Mouse (Mus musculus) heart, embryonic 14.5 days (tissue): ENCODE results near the gene Mlana. TPM values are rescaled to one million over a fixed set of nuclear protein-coding genes. Genes with fewer than 3 reads are reported as not detected.

ENCODE experiments used
- ATAC-seq: fragments of 200-750 bp; cut with Nextera tagmentation; 2 replicates; pipeline ENCODE4 v1.8.0; 2017; ENCODE audit warnings: low read depth, moderate TSS enrichment; ENCODE audit not compliant: insufficient number of reproducible peaks, insufficient read depth, low FRiP score
- H3K27ac ChIP-seq, 2 experiments: fragments of 200-500 bp in 1 of 2; fragments of 300-500 bp in 1 of 2; sonication (generic) in 1 of 2; replicated peaks in 1 of 2; 2 replicates each; pipeline ENCODE4 v1.5.1; 2012 to 2014; ENCODE audit warnings: low read depth in 2 of 2, low read length in 2 of 2, control low read depth in 1 of 2, mild to moderate bottlenecking in 1 of 2, mixed read lengths in 1 of 2; ENCODE audit not compliant: control insufficient read depth in 1 of 2, insufficient read depth in 1 of 2
- H3K27me3 ChIP-seq: fragments of 300-500 bp; sonication (generic); 2 replicates; pipeline ENCODE4 v1.6.1; 2014; ENCODE audit warnings: mild to moderate bottlenecking, low read length, control low read depth; ENCODE audit not compliant: control insufficient read depth, insufficient read depth
- H3K36me3 ChIP-seq: fragments of 300-500 bp; sonication (generic); 2 replicates; pipeline ENCODE4 v1.6.1; 2014; ENCODE audit warnings: mild to moderate bottlenecking, control low read depth, low read length, mixed read lengths; ENCODE audit not compliant: control insufficient read depth, insufficient read depth
- H3K4me1 ChIP-seq, 2 experiments: fragments of 200-500 bp in 1 of 2; fragments of 300-500 bp in 1 of 2; sonication (generic) in 1 of 2; 2 replicates each; pipeline ENCODE4 v1.6.1; 2012 to 2014; ENCODE audit warnings: low read length in 2 of 2, control low read depth in 1 of 2, mixed read lengths in 1 of 2; ENCODE audit not compliant: control insufficient read depth in 2 of 2, insufficient read depth in 2 of 2
- H3K4me2 ChIP-seq: fragments of 300-500 bp; sonication (generic); 2 replicates; pipeline ENCODE4 v1.6.1; 2014; ENCODE audit warnings: mild to moderate bottlenecking, low read length
- H3K4me3 ChIP-seq, 2 experiments: fragments of 200-500 bp in 1 of 2; fragments of 300-500 bp in 1 of 2; sonication (generic) in 1 of 2; 2 replicates each; pipeline ENCODE4 v1.5.1; 2012 to 2014; ENCODE audit warnings: low read length in 2 of 2, mild to moderate bottlenecking in 2 of 2, control low read depth in 1 of 2, low read depth in 1 of 2, moderate library complexity in 1 of 2; ENCODE audit not compliant: control insufficient read depth in 1 of 2, insufficient read depth in 1 of 2
- H3K9ac ChIP-seq: fragments of 300-500 bp; sonication (generic); 2 replicates; pipeline ENCODE4 v1.6.1; 2014; ENCODE audit warnings: mild to moderate bottlenecking, low read length
- H3K9me3 ChIP-seq: fragments of 300-500 bp; sonication (generic); 2 replicates; pipeline ENCODE4 v1.6.1; 2016; ENCODE audit warnings: low read length, control low read depth; ENCODE audit not compliant: control insufficient read depth
- WGBS: fragments of 180-500 bp; shearing (Covaris S2); extraction: QIAGEN DNeasy Blood & Tissue Kit; methylation state at CpG from one replicate; pipeline ENCODE4 v1.1.7; 2014; 5-methylcytosine and 5-hydroxymethylcytosine counted together
- polyA plus RNA-seq: library from polyadenylated mRNA; unstranded; fragments of >200 nt; fragmentation: Nextera tagmentation; extraction: Ambion mirVana; gene quantifications from 2 replicates; pipeline ENCODE4 v1.2.1, GENCODE M21; 2014

The Mlana gene
- polyA plus RNA-seq, 1 experiment from 2014 or later: 1.6 TPM

- no peak for ATAC-seq
- WGBS: 79% methylated on average over 4 of the region's 4 CpGs
- peaks cover 34% of the 10 kb centered on the region for H3K36me3 ChIP-seq
Observed at GRCm38 (mm10) chr19:29713451-29713850, 15.8 kb downstream of the Mlana start.

DNA sequence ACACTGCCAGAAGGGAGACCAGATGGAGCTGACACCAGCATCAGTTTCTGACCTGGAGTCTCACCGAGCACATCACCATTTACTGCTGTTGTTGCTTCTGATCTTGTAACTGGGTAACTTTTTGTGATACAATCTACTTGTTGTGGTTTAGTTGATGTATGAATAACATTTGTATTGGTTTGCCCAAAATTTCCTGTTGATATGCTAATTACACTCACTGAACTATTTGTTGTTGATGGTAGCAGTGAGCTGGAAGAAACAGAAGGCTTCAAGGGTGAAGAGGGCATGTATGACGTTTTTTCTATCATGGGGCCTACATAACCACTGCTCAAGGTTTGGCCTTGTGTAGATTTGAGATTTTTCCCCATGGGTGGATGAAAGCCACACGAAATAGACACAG is 20.2 kb downstream of the Mlana start:
- WGBS: 89% methylated on average over 3 of the region's 3 CpGs
- no peak overlapping the region for H3K9ac ChIP-seq

More at GRCm38 (mm10) chr19:29713451-29713850, 15.8 kb downstream of the Mlana start:
- H3K27ac ChIP-seq: no peak overlapping the region
- H3K4me2 ChIP-seq: no peak overlapping the region
- no peak overlapping the region for H3K9ac ChIP-seq
- H3K4me3 ChIP-seq: no peak overlapping the region
- no peaks in the 10 kb centered on the region for H3K4me1 ChIP-seq
- no peaks in the 10 kb centered on the region for H3K9me3 ChIP-seq
- H3K27me3 ChIP-seq: no peaks in the 10 kb centered on the region

DNA sequence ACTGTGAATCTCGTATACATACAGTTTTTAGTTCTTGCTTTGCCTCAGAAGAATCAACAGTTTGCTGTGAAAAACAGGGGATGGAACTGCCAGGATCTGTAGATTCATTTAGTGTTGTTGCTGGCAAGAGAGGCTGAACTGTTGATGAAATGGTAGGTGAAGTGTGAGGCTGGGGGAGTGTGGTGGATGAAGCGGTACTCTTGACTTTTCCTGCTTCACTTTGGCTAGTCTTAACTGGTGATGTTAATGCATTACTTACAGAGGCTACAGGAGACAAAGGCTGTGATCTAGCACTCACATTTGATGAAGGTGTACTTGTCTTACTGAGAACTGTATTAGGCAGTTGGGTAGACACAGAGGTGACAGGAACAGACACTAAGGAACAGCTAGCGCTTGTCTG is 20.9 kb downstream of the Mlana start:
- Histone ChIP-seq H3K4me3 (no peak overlapping the region), H3K4me2 (no peak overlapping the region), H3K4me1 (no peaks in the 10 kb centered on the region), H3K27ac (no peak overlapping the region), H3K36me3 (peaks cover 54% of the 10 kb centered on the region), H3K9ac (no peak overlapping the region), H3K9me3 (no peaks in the 10 kb centered on the region), H3K27me3 (no peaks in the 10 kb centered on the region)
- ATAC-seq: no peak
- WGBS: 90% methylated on average over 3 of the region's 3 CpGs

More for the DNA sequence above, 20.2 kb downstream of the Mlana start:
- ATAC-seq: no peak
- no peaks in the 10 kb centered on the region for H3K4me1 ChIP-seq
- H3K27me3 ChIP-seq: no peaks in the 10 kb centered on the region
- H3K4me3 ChIP-seq: no peak overlapping the region
- H3K36me3 ChIP-seq: peaks cover 54% of the 10 kb centered on the region
- no peaks in the 10 kb centered on the region for H3K9me3 ChIP-seq
- no peak overlapping the region for H3K27ac ChIP-seq
- no peak overlapping the region for H3K4me2 ChIP-seq

DNA sequence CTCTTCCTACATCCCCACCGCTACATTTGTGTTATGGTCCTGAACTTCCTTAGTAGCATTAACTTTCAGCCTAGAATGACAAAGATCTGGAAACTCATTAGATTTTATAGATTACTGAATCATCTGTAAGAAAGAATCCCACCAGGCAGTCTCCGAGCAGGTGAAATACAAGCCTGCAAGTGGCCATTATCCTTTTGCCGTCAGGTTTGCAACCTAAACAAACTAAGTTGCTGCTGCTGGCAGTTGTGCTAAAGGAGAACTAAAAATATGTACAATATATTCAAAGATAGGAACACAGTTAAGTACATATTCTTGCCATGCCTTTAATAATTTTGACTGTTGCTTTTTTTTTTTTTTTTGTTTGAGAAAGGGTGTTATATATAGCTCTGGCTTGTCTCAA is 37.8 kb downstream of the Mlana start:
- Histone ChIP-seq H3K4me2 (no peak overlapping the region), H3K9me3 (no peaks in the 10 kb centered on the region), H3K36me3 (no peaks in the 10 kb centered on the region), H3K4me1 (no peaks in the 10 kb centered on the region), H3K27me3 (no peaks in the 10 kb centered on the region), H3K9ac (no peak overlapping the region), H3K27ac (no peak overlapping the region), H3K4me3 (no peak overlapping the region)
- 80% methylated on average over 3 of the region's 3 CpGs for WGBS
- no peak for ATAC-seq

DNA sequence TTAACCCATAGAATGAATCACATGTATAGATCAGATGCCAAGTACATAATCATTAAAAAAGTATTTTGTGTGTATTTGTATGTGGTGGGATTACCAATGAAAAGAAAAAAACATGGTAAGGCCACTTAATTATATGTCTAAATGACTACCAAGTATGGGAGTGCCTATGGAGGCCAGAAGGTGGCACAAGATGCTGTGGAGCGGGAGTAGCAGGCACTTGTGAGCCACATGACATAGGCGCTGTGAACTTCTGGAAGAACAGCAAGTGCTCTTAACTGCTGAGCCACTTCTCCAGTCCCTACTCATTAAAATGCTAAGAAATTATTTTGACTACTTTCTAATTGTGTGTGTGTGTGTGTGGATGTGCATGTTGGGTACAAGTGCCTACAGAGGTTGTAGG is 42.0 kb downstream of the Mlana start:
- Histone ChIP-seq H3K4me3 (no peak overlapping the region), H3K9ac (no peak overlapping the region)
- no peak for ATAC-seq

DNA sequence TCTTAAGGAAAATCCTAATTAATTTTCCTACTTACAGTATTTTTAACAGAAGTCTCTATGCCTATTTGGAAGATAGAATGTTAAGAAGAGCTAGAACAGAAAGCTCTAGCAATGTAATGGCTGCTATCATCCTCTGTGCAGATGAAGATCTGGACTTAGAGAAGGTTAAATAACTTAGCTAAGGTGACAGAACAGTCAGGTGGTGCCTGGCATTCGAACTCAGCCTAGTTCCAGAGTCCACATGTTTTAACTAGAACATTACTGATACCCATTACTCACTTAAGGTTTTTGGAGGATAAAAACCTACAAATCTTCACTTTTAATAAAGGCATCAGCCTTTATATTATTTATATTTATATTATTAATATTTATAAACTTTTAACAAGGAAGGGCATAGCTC is 43.0 kb downstream of the Mlana start:
- no peaks in the 10 kb centered on the region for H3K9me3 ChIP-seq
- no peaks in the 10 kb centered on the region for H3K36me3 ChIP-seq
- no peak for ATAC-seq
- no peak overlapping the region for H3K9ac ChIP-seq
- H3K27ac ChIP-seq: no peak overlapping the region
- no peak overlapping the region for H3K4me2 ChIP-seq
- no peaks in the 10 kb centered on the region for H3K4me1 ChIP-seq
- no peaks in the 10 kb centered on the region for H3K27me3 ChIP-seq
- 84% methylated on average over 1 of the region's 1 CpGs for WGBS
- no peak overlapping the region for H3K4me3 ChIP-seq

More for the DNA sequence above, 42.0 kb downstream of the Mlana start:
- Histone ChIP-seq H3K9me3 (no peaks in the 10 kb centered on the region), H3K36me3 (no peaks in the 10 kb centered on the region), H3K4me1 (no peaks in the 10 kb centered on the region), H3K4me2 (no peak overlapping the region), H3K27ac (no peak overlapping the region), H3K27me3 (no peaks in the 10 kb centered on the region)
- 84% methylated on average over 2 of the region's 2 CpGs for WGBS

DNA sequence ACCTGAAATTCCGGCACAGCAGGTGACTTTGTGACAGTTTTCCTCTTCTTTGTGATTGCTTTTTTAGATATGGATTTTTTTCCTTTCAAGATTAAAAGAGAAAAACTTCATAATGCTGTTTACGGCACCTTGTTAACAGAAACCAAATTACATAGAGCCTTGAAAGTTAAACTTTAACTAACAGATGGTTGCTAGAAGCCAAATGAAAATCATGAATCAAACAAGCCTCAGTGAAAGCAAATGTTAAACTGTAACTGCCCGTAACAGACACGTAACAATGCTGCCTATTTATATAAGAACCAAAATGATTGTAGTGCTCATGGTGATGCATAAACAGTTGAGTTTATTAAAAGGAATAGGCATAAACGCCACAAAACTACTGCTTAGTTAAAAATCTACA is 45.9 kb downstream of the Mlana start:
- no peaks in the 10 kb centered on the region for H3K4me1 ChIP-seq
- no peak overlapping the region for H3K9ac ChIP-seq
- no peak overlapping the region for H3K4me3 ChIP-seq
- WGBS: 90% methylated on average over 5 of the region's 5 CpGs
- no peaks in the 10 kb centered on the region for H3K36me3 ChIP-seq
- no peaks in the 10 kb centered on the region for H3K27me3 ChIP-seq
- ATAC-seq: no peak
- H3K4me2 ChIP-seq: no peak overlapping the region
- H3K9me3 ChIP-seq: no peaks in the 10 kb centered on the region
- H3K27ac ChIP-seq: no peak overlapping the region

DNA sequence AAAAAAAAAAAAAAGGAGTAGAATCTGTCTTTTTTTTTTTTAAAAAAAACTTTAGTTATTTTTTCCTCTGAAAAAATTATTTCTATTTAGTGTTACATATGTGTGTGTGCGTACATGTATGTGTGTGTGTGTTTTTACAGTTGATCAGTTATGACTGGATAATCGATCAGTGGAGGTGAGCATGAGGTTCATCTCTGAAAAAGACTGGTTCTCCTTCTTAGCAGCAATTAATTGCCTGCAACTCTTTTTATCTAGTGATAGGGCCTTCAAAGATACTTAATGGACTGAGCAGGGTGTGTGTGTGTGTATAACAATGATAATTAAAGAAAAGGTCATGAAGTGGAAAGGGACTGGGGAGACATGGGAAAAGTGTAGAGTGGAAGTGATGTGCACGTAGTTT is 53.4 kb downstream of the Mlana start:
- no peak overlapping the region for H3K4me2 ChIP-seq
- no peaks in the 10 kb centered on the region for H3K4me1 ChIP-seq
- no peak overlapping the region for H3K9ac ChIP-seq
- peaks cover 11% of the 10 kb centered on the region for H3K36me3 ChIP-seq
- H3K27ac ChIP-seq: no peak overlapping the region
- ATAC-seq: no peak
- H3K27me3 ChIP-seq: no peaks in the 10 kb centered on the region
- 87% methylated on average over 3 of the region's 3 CpGs for WGBS
- H3K9me3 ChIP-seq: no peaks in the 10 kb centered on the region
- no peak overlapping the region for H3K4me3 ChIP-seq
